Mouse (Mus musculus): ENCODE data around the gene Tppp2.
"Not testable (repeated sequence)": the region's sequence is repeated elsewhere in the genome, so short reads cannot be mapped to it uniquely, and the experiment has no call there.

Gene Tppp2

DNA sequence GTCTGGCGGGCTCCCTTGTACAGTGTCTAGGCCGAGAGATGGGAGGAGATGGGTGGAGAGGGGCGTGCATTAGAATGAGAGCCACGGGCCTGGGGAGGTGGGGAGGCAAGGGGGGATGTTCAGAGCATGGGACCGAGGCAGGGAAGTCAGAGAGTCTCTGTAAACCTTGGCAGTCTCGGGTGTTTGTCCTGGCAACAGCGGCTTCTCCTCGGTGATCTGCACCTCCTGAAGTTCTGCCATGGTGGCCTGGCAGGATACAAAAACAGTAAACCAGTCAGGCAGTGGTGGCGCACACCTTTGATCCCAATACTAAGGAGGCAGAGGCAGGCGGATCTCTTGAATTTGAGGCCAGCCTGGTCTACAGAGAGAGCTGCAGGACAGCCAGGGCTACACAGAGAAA, 6.9 kb upstream of the Tppp2 start:
- DNase-seq (ENCODE audit: low read depth, low spot score): no peak

DNA sequence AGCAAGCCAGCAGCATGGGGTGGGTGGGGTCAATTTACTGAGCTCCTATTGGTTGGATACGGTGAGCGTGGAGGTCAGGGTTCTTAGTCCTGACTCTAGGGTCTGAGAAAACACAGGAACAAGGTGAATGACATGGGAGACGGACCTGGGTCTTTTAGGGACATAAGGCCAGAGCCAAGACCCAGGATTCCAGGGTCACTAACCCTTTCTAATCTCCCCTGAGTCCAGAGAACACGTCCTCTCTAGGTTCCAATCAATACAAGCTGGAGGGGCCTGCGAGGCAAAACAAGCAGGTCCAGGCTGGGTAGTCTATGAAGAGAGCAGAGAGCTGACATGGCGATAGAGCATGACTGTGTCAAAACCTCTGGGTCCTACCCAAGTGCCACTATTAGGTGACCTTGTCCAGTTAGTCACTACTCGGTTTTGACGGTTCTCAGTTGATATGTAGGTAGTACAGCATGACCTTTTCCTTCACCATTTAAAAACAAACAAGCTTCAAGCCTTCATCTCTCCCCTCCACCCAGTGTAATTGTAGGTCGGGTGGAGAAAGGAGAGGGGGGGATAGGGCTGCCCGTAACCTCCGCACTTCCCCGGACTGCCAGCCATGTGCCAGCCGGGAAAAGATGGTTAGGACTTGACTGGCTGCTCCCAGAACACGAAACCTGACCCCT, 5.7 kb upstream of the Tppp2 start:
- no peak for DNase-seq (ENCODE audit: low read depth, low spot score)

GRCm38 (mm10) chr14:51913062-51913959, 4.9 kb upstream of the Tppp2 start:
- DNase-seq (ENCODE audit: low read depth, low spot score): peak; percentile 91

DNA sequence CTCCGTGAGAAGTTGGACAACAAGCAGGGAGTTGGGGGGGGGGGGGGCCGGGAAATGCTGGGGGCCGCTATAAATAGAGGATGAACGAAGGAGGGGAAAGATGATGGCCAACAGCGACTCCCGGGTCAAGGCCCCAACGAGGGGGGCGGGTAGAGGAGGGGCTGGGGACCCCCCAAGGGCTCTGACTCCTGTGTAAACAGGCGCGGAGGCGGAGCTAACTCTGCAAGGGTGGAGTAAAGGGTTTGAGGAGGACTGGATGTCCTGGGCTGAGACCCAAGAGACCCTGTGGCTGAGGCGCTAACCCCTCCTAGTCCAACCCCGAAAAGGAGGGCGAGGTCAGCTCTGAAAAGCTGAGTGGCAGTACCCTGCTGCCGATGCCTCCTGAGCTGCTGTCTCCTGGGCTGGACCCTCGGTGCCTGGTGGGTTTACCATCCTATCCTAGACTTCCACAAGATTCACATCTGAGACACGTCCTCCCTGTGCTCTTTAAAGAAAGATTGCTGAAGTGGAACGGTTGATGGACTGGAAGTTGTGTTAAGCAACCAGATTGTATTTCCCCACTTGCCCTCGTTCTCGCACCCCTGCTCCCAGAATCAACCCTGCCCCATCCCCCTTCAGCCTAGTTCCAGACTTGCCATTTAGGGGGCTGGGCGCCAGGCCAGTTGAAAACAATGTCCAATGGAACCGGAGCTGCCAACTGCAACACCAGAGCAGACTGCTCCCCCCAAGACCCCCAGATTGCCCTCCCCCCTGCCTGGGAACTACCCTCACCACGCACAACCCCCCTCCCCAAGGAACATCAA, 4.1 kb upstream of the Tppp2 start, which contains the start of gene Ndrg2:
Gene Ndrg2 (minus strand): TSS at position 199 of the 803 bp plus-strand sequence.
- DNase-seq (ENCODE audit: low read depth, low spot score): peak; percentile 65

- no peak for DNase-seq (ENCODE audit: low read depth, low spot score)
Measured at GRCm38 (mm10) chr14:51915030-51915429, 3.2 kb upstream of the Tppp2 start.

DNA sequence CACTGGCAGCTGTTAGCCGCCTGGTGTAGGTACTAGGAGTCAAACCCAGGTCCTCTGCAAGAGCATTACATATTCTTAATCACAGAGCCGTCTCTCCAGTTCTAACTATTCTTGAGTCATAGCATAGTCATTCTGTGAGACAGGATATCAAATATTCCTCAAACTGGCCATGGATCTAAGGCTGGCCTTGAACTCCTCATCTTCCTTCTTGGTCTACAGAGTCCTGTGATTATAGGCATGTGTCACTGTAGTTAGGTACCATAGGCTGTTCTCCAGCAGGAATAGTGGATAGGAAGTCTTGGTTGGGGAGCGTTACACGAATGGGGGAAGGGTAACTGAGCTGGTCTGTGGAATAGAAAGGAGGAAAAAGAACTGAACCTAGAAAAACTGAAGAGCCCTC, 1.7 kb upstream of the Tppp2 start:
- DNase-seq (ENCODE audit: low read depth, low spot score): no peak

- DNase-seq (ENCODE audit: low read depth, low spot score): no peak
Measured at GRCm38 (mm10) chr14:51918966-51919365, 741 bp downstream of the Tppp2 start.

- DNase-seq (ENCODE audit: low read depth, low spot score): no peak
Measured at GRCm38 (mm10) chr14:51921759-51922570, 3.7 kb downstream of the Tppp2 start.

- no peak for DNase-seq (ENCODE audit: low read depth, low spot score)
Measured at GRCm38 (mm10) chr14:51922571-51922865, 4.3 kb downstream of the Tppp2 start, which contains the start of gene Rnase13. TSS of gene Rnase13 (minus strand) at chr14:51922773.

- DNase-seq (ENCODE audit: low read depth, low spot score): no peak
Measured at GRCm38 (mm10) chr14:51922910-51923309, 4.7 kb downstream of the Tppp2 start.

DNA sequence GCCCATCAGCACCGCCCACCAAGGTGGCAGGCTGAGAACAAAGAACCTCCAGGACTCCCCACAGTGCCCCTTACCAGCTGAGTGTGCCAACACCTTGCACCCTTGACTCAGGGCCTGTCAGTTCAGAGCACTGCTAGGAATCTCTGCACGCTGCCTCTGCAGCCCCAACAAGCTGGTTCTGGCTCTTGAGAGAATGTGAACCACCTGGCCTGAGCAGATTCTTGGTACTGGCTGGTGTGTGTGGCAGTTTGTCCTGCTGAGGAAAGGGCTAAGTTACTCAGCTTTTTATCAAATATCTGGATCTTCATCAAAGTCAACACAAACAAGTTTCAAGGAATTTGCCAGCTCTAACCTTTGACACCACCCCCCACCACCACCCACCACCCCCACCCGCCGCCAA, 5.3 kb downstream of the Tppp2 start:
- no peak for DNase-seq (ENCODE audit: low read depth, low spot score)

DNA sequence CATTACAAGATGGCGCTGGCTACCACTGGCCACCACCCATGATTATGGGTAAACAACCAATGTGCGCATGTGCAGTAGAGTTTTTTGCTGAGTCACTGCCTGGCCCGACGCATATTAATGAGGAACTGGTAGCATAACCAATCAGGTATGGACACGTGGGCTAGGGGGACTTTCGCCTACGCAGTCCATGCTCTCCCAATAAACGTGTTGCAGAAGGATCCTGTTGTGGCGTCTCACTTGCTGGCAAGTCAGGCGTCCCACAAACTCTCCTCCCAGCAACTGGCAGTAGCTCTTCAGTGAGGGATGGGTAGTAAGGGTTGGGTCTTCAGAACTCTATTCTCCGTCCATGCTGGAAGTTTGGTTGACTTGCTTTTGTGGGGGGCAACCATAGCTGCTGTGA, 8.7 kb downstream of the Tppp2 start:
- not testable (repeated sequence) for DNase-seq (ENCODE audit: low read depth, low spot score)

DNA sequence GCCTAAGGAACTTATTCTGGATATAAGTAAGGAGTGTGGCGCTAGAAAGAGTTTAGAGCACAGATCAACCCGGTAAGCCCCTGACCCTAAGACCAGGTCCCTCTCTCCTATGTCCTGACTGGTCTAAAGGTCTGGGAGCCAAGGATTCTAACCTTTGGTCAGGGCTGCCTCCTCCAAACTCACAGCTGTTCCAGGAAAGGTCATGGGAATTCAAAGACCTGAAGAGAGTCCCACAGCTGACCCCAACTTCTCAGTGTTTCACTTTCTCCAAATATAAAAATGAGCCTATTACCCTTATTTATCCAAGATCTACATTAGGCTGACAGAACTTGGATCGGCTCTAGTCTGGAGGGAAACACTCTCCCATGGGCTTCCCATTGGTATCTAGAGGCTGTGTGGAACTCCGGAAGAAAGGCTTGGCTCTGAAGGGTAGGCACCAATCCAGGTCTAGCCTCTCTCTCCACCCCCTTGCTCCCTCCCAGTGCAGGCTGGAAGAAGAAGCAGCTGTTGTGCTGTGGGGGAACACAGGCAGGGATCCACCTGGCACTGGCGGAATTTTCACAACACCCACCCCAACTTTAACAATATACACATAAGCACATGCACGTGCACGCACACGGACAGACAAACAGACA, 11.2 kb downstream of the Tppp2 start:
- no peak for DNase-seq (ENCODE audit: low read depth, low spot score)

DNA sequence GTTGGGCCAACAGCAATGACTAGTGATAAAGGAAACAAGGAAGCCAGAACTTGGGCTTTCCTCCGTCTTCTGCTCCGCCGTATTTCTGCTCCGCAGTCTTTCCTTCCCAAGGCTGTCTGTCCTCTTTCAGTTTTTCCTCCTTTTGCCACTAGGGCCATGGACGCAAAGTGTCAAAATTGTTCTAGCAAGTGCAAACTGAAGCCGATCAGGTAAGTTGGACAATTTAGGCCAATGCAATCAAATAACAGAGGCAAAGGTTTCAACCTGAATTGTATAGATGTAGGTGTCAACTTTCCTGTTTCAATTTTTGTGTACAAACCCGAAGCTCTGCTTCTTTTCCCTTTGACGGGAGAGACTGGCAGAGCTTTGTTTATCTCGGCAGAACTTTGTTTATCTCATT, 11.7 kb downstream of the Tppp2 start:
- no peak for DNase-seq (ENCODE audit: low read depth, low spot score)

DNA sequence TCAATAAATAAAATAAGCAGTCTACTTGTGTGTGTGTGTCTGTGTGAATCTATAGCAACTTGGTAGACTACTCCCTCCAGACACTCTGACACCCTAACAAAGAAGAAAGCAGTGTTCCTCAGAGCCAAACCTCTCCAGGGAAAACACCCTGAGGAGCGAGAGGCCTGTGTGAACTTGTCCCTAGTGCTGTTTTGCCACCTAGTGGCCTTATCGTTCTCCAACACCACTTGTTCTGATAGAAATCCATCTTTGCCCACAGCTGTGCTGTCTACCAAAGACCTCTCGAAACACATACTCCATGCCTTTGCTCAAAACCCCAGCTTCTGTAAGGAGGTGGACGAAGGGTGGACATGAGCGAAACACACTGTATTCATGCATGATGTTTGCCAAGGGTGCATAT, 12.6 kb downstream of the Tppp2 start:
- DNase-seq (ENCODE audit: low read depth, low spot score): peak; percentile 72

GRCm38 (mm10) chr14:51932092-51933020, 14.1 kb downstream of the Tppp2 start:
- DNase-seq (ENCODE audit: low read depth, low spot score): no peak

DNA sequence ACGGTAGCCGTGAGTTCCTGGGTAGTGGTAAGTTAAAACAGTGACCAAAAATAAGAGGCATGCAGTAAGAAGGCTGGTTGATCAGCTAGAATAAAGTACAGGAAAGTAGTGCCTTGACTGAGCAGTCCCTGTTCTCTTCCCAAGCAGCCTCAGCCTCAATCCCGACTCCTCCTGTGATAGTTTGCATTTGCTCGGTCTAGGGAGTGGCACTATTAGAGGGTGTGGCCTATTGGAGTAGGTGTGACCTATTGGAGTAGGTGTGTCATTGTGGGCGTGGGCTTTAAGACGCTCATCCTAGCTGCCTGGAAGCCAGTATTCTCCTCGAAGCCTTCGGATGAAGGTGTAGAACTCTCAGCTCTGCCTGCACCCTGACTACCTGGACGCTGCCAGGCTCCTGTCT, 20.8 kb downstream of the Tppp2 start:
- peak; percentile 60 for DNase-seq (ENCODE audit: low read depth, low spot score)

- peak; percentile 48 for DNase-seq (ENCODE audit: low read depth, low spot score)
Measured at GRCm38 (mm10) chr14:51940944-51941560, 22.8 kb downstream of the Tppp2 start.

- DNase-seq (ENCODE audit: low read depth, low spot score): no peak
Measured at GRCm38 (mm10) chr14:51941577-51941976, 23.4 kb downstream of the Tppp2 start.
